Mouse (Mus musculus): ENCODE data around the gene Ccdc144b.

DNA sequence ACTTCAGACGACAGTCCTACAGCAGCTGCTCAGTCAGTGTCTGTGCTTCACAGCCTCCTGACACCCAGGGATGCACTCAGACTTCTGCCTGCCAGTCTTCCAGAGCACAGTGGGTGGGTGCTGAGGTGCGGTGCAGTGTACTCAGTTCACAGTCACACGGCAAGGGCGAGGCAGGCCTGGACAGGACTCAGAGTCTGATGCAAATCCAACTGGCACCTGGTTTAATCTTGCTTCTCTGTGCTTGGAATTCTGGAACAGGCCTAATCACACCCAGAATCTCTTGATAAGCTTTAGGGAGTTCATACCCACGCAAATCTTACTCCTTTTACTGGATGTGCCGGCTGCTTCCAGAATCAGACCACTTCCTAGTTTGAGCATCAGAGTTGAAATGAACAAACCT is 22.1 kb upstream of the Ccdc144b start:
- TF ChIP-seq MYOD1 (IDR thresholded peaks at IDR 0.05; ENCODE audit: control insufficient read depth, insufficient read length, low read depth), result no peak
- TF ChIP-seq CTCF (IDR thresholded peaks at IDR 0.05; ENCODE audit: control insufficient read depth, insufficient read depth, insufficient read length), result no peak
- TF ChIP-seq USF1 (IDR thresholded peaks at IDR 0.05; ENCODE audit: low read depth), result no peak
- no peak for TF ChIP-seq CEBPB (IDR thresholded peaks at IDR 0.05; ENCODE audit: low read depth)
- no peak for TF ChIP-seq MYOG (IDR thresholded peaks at IDR 0.05; ENCODE audit: control insufficient read depth, extremely low read depth, insufficient read length)
- TF ChIP-seq MAX (IDR thresholded peaks at IDR 0.05), result no peak
- TF ChIP-seq FOSL1 (IDR thresholded peaks at IDR 0.05; ENCODE audit: insufficient read depth, low read length, poor library complexity, severe bottlenecking), result no peak
